Mouse (Mus musculus) MEL (cell line): ENCODE data around the gene Fam210b. TPM values are rescaled to one million over a fixed set of nuclear protein-coding genes. Genes with fewer than 3 reads are reported as not detected.

ENCODE experiments used
- DNase-seq: peaks from one replicate; pipeline ENCODE4 v3.0.0; 2011; ENCODE audit warnings: low read depth, low spot score
- H3K27ac ChIP-seq: 2 replicates; pipeline ENCODE4 v1.5.1; 2012; ENCODE audit warnings: low read depth, mild to moderate bottlenecking, control low read depth, low read length, moderate library complexity; ENCODE audit not compliant: control insufficient read depth
- H3K27me3 ChIP-seq, 2 experiments: fragments of 150-350 bp in 1 of 2; sonication (generic) in 1 of 2; 2 replicates each; pipeline ENCODE4 v1.6.1; 2012; ENCODE audit warnings: low read length in 2 of 2, mild to moderate bottlenecking in 2 of 2, improper control_type of control experiment in 1 of 2, moderate library complexity in 1 of 2; ENCODE audit not compliant: insufficient read depth in 2 of 2, control insufficient read depth in 1 of 2
- H3K36me3 ChIP-seq, 2 experiments: 2 replicates each; pipeline ENCODE4 v1.6.1; 2012 to 2014; ENCODE audit warnings: low read length in 2 of 2, improper control_type of control experiment in 1 of 2, inconsistent platforms in 1 of 2, mild to moderate bottlenecking in 1 of 2; ENCODE audit not compliant: insufficient read depth in 2 of 2, control insufficient read depth in 1 of 2
- H3K4me1 ChIP-seq, 2 experiments: fragments of 150-350 bp in 1 of 2; sonication (generic) in 1 of 2; 2 replicates each; pipeline ENCODE4 v1.6.1; 2012; ENCODE audit warnings: low read length in 2 of 2, improper control_type of control experiment in 1 of 2, mild to moderate bottlenecking in 1 of 2; ENCODE audit not compliant: insufficient read depth in 2 of 2, control insufficient read depth in 1 of 2
- H3K4me3 ChIP-seq, 2 experiments: fragments of 150-350 bp in 1 of 2; sonication (generic) in 1 of 2; 2 replicates each; pipeline ENCODE4 v1.5.1; 2012; ENCODE audit warnings: low read depth in 2 of 2, low read length in 2 of 2, mild to moderate bottlenecking in 2 of 2, moderate library complexity in 2 of 2, control low read depth in 1 of 2, improper control_type of control experiment in 1 of 2; ENCODE audit not compliant: control insufficient read depth in 1 of 2, insufficient read depth in 1 of 2
- H3K79me2 ChIP-seq: 2 replicates; pipeline ENCODE4 v1.6.1; 2012; ENCODE audit warnings: mild to moderate bottlenecking, low read length, moderate library complexity; ENCODE audit not compliant: control insufficient read depth, poor library complexity, insufficient read depth
- H3K9ac ChIP-seq: 2 replicates; pipeline ENCODE4 v1.6.1; 2012; ENCODE audit warnings: low read depth, mild to moderate bottlenecking, control low read depth, low read length, moderate library complexity; ENCODE audit not compliant: control insufficient read depth, poor library complexity, severe bottlenecking
- H3K9me3 ChIP-seq: fragments of 150-350 bp; sonication (generic); replicated peaks from 2 replicates; pipeline ENCODE4 v1.6.1; 2012; ENCODE audit warnings: mild to moderate bottlenecking, low read length, improper control_type of control experiment, moderate library complexity; ENCODE audit not compliant: insufficient read depth
- BHLHE40 ChIP-seq: IDR thresholded peaks from 2 replicates; pipeline ENCODE4 v1.6.1; 2012; ENCODE audit warnings: low read depth, mild to moderate bottlenecking, inconsistent platforms, low read length, improper control_type of control experiment, borderline replicate concordance
- CHD1 ChIP-seq: IDR thresholded peaks from 2 replicates; pipeline ENCODE4 v1.6.1; 2012; ENCODE audit warnings: low read depth, mild to moderate bottlenecking, inconsistent platforms, low read length, improper control_type of control experiment
- CHD2 ChIP-seq: IDR thresholded peaks from 2 replicates; pipeline ENCODE4 v1.6.1; 2011; ENCODE audit warnings: low read length, improper control_type of control experiment
- E2F4 ChIP-seq: IDR thresholded peaks from 2 replicates; pipeline ENCODE4 v1.6.1; 2011; ENCODE audit warnings: low read depth, low read length, improper control_type of control experiment, borderline replicate concordance
- ELF1 ChIP-seq: IDR thresholded peaks from 2 replicates; pipeline ENCODE4 v1.6.1; 2014; ENCODE audit warnings: low read depth, mild to moderate bottlenecking, inconsistent platforms, low read length, improper control_type of control experiment, moderate library complexity
- EP300 ChIP-seq, 2 experiments: IDR thresholded peaks; 2 replicates each; pipeline ENCODE4 v1.6.1; 2011; ENCODE audit warnings: improper control_type of control experiment in 2 of 2, low read length in 2 of 2, low read depth in 1 of 2, mild to moderate bottlenecking in 1 of 2
- GATA1 ChIP-seq: IDR thresholded peaks from 2 replicates; pipeline ENCODE4 v1.6.1; 2011; ENCODE audit warnings: low read depth, low read length, improper control_type of control experiment
- HCFC1 ChIP-seq: IDR thresholded peaks from 2 replicates; pipeline ENCODE4 v1.6.1; 2012; ENCODE audit warnings: low read depth, mild to moderate bottlenecking, inconsistent platforms, low read length, improper control_type of control experiment, moderate library complexity
- JUND ChIP-seq: IDR thresholded peaks from 2 replicates; pipeline ENCODE4 v1.6.1; 2011; ENCODE audit warnings: low read depth, mild to moderate bottlenecking, improper control_type of control experiment, low read length
- MAFK ChIP-seq: IDR thresholded peaks from 2 replicates; pipeline ENCODE4 v1.6.1; 2011; ENCODE audit warnings: low read depth, mild to moderate bottlenecking, low read length, improper control_type of control experiment, borderline replicate concordance
- MAX ChIP-seq: IDR thresholded peaks from 2 replicates; pipeline ENCODE4 v1.6.1; 2011; ENCODE audit warnings: low read length, improper control_type of control experiment
- MAZ ChIP-seq: IDR thresholded peaks from 2 replicates; pipeline ENCODE4 v1.6.1; 2012; ENCODE audit warnings: low read depth, mild to moderate bottlenecking, inconsistent platforms, low read length, improper control_type of control experiment
- MEF2A ChIP-seq: IDR thresholded peaks from 2 replicates; pipeline ENCODE4 v1.6.1; 2014; ENCODE audit warnings: low read depth, mild to moderate bottlenecking, inconsistent platforms, low read length, improper control_type of control experiment; ENCODE audit not compliant: poor library complexity, insufficient replicate concordance, severe bottlenecking; ENCODE audit errors: extremely low read depth
- MYB ChIP-seq: IDR thresholded peaks from 2 replicates; pipeline ENCODE4 v1.6.1; 2011; ENCODE audit warnings: mild to moderate bottlenecking, low read depth, low read length, improper control_type of control experiment
- MYC ChIP-seq: IDR thresholded peaks from 2 replicates; pipeline ENCODE4 v1.6.1; 2011; ENCODE audit warnings: low read depth, mild to moderate bottlenecking, low read length, improper control_type of control experiment, moderate library complexity
- NELFE ChIP-seq: IDR thresholded peaks from 2 replicates; pipeline ENCODE4 v1.6.1; 2011; ENCODE audit warnings: low read depth, low read length, improper control_type of control experiment
- POLR2A ChIP-seq, 2 experiments: IDR thresholded peaks; 2 replicates each; pipeline ENCODE4 v1.6.1; 2011 to 2012; ENCODE audit warnings: low read length in 2 of 2, mild to moderate bottlenecking in 2 of 2, control low read depth in 1 of 2, improper control_type of control experiment in 1 of 2, low read depth in 1 of 2, moderate library complexity in 1 of 2; ENCODE audit not compliant: control insufficient read depth in 1 of 2, insufficient read depth in 1 of 2, poor library complexity in 1 of 2
- POLR2AphosphoS5 ChIP-seq: IDR thresholded peaks from 2 replicates; pipeline ENCODE4 v1.6.1; 2012; ENCODE audit warnings: low read depth, borderline replicate concordance, mild to moderate bottlenecking, inconsistent platforms, low read length, moderate library complexity, mixed read lengths
- RAD21 ChIP-seq: IDR thresholded peaks from 2 replicates; pipeline ENCODE4 v1.6.1; 2011; ENCODE audit warnings: mild to moderate bottlenecking, low read depth, low read length, improper control_type of control experiment
- RCOR1 ChIP-seq: IDR thresholded peaks from 2 replicates; pipeline ENCODE4 v1.6.1; 2012; ENCODE audit warnings: low read depth, mild to moderate bottlenecking, inconsistent platforms, low read length, improper control_type of control experiment
- TBP ChIP-seq: IDR thresholded peaks from 2 replicates; pipeline ENCODE4 v1.8.0; 2011; ENCODE audit warnings: low read depth, low read length, improper control_type of control experiment
- TCF12 ChIP-seq: IDR thresholded peaks from 2 replicates; pipeline ENCODE4 v1.6.1; 2014; ENCODE audit warnings: low read depth, mild to moderate bottlenecking, inconsistent platforms, low read length, improper control_type of control experiment, moderate library complexity
- UBTF ChIP-seq: IDR thresholded peaks from 2 replicates; pipeline ENCODE4 v1.6.1; 2012; ENCODE audit warnings: low read depth, mild to moderate bottlenecking, inconsistent platforms, low read length, improper control_type of control experiment, moderate library complexity, borderline replicate concordance; ENCODE audit not compliant: insufficient read depth
- USF1 ChIP-seq: IDR thresholded peaks from 2 replicates; pipeline ENCODE4 v1.6.1; 2014; ENCODE audit warnings: low read depth, mild to moderate bottlenecking, inconsistent platforms, low read length, improper control_type of control experiment, moderate library complexity
- USF2 ChIP-seq, 2 experiments: IDR thresholded peaks; 2 replicates each; pipeline ENCODE4 v1.6.1; 2011 to 2012; ENCODE audit warnings: improper control_type of control experiment in 2 of 2, low read length in 2 of 2, borderline replicate concordance in 1 of 2, inconsistent platforms in 1 of 2, low read depth in 1 of 2, mild to moderate bottlenecking in 1 of 2; ENCODE audit not compliant: insufficient read depth in 1 of 2
- ZC3H11A ChIP-seq: IDR thresholded peaks from 2 replicates; pipeline ENCODE4 v1.6.1; 2012; ENCODE audit warnings: low read depth, mild to moderate bottlenecking, inconsistent platforms, low read length, improper control_type of control experiment
- ZKSCAN1 ChIP-seq: IDR thresholded peaks from 2 replicates; pipeline ENCODE4 v1.6.1; 2012; ENCODE audit warnings: low read depth, mild to moderate bottlenecking, inconsistent platforms, low read length, improper control_type of control experiment, moderate library complexity
- ZMIZ1 ChIP-seq: IDR thresholded peaks from 2 replicates; pipeline ENCODE4 v1.6.1; 2012; ENCODE audit warnings: low read depth, mild to moderate bottlenecking, inconsistent platforms, low read length, improper control_type of control experiment, moderate library complexity
- polyA plus RNA-seq, 2 experiments: library from polyadenylated mRNA; stranded (reverse) in 1 of 2; unstranded in 1 of 2; fragments of >175 nt in 1 of 2; fragments of >200 nt in 1 of 2; gene quantifications; 2 replicates each; pipeline versions ENCODE4 v1.2.1 to v1.2.4; 2012; ENCODE audit warnings: low replicate concordance in 2 of 2, low read depth in 1 of 2; ENCODE audit not compliant: insufficient read length in 2 of 2, insufficient read depth in 1 of 2, missing spikeins in 1 of 2
- total RNA-seq: library from RNA; depleted of rRNA; stranded (reverse); fragments of 300-350 nt; gene quantifications from 2 replicates; pipeline ENCODE4 v1.2.3, GENCODE M21; 2012

Fam210b gene
- total and polyA plus RNA-seq, 3 experiments, result 3.5 to 11.4 TPM; not detected in 1

DNA sequence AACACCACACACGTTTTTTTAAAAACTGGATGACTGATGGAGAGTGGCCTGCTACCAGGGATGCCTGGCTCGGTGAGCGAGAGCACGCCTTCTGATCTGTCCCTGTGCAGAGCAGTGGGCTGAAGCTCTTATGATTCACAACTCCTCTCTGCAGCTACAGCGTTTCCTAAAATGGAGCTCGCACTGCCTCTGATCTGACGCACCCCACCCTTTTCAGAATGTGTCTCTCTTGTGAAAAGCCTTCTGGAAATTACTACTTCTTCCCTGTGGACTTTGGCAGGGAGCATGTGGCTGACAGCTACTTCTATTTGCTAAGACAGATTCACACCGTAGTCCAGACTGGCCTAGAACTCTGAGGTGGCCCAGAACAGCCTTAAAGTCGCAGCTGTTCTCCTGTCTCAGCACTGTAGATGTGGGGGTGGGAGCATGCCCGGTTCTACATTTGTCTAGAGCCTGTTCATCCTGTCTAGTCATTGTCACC is 46.7 kb downstream of the Fam210b start:
- Histone ChIP-seq H3K9ac (no peak overlapping the region), H3K27ac (no peak overlapping the region), H3K4me3 (no peak overlapping the region), H3K9me3 (no peaks in the 10 kb centered on the region), H3K79me2 (no peaks in the 10 kb centered on the region), H3K4me1 (peaks cover 0 to 6% of the 10 kb centered on the region in 2 experiments; a peak in 2 of 4 replicates), H3K36me3 (peaks cover 0 to 5% of the 10 kb centered on the region in 2 experiments; a peak in 2 of 4 replicates), H3K27me3 (no peaks in the 10 kb centered on the region)
- TF ChIP-seq TCF12, result no peak
- TF ChIP-seq ELF1, result no peak
- no peak for TF ChIP-seq BHLHE40
- TF ChIP-seq RCOR1, result no peak
- no peak for TF ChIP-seq GATA1
- no peak for TF ChIP-seq MYB
- TF ChIP-seq TBP, result no peak
- TF ChIP-seq NELFE, result no peak
- no peak for TF ChIP-seq HCFC1
- TF ChIP-seq MEF2A, result no peak
- no peak for TF ChIP-seq JUND
- TF ChIP-seq ZMIZ1, result no peak
- no peak for TF ChIP-seq POLR2A (IDR thresholded peaks at IDR 0.05; ENCODE audit: control insufficient read depth in 1 of 2, insufficient read depth in 1 of 2, low read depth in 1 of 2, low read length in 2 of 2, poor library complexity in 1 of 2)
- TF ChIP-seq POLR2AphosphoS5, result no peak
- no peak for TF ChIP-seq MAX
- DNase-seq, result no peak

GRCm38 (mm10) chr2:172393391-172394051 is 48.2 kb downstream of the Fam210b start, which contains the start of gene Cass4:
TSS of gene Cass4 (plus strand) at chr2:172393794.
- no peaks in the 10 kb centered on the region for H3K79me2 ChIP-seq
- no peaks in the 10 kb centered on the region for H3K27me3 ChIP-seq
- H3K27ac ChIP-seq, result peak within 1 kb of the TSS; percentile 24; the same call in 1 of the 2 replicates
- peaks cover 0 to 5% of the 10 kb centered on the region in 2 experiments; a peak in 2 of 4 replicates for H3K36me3 ChIP-seq
- DNase-seq, result peak; percentile 83
- peaks cover 0 to 12% of the 10 kb centered on the region in 2 experiments; a peak in 3 of 4 replicates for H3K4me1 ChIP-seq
- H3K9me3 ChIP-seq, result no peaks in the 10 kb centered on the region
- H3K4me3 ChIP-seq, result peak within 1 kb of the TSS; percentile 71 to 84
- peak within 1 kb of the TSS; percentile 67 for H3K9ac ChIP-seq
- no peak for TF ChIP-seq RAD21
- no peak for TF ChIP-seq ELF1
- TF ChIP-seq E2F4, result no peak
- TF ChIP-seq NELFE, result no peak
- no peak for TF ChIP-seq JUND
- TF ChIP-seq CHD2, result no peak
- peak in 1 of 2 experiments; percentile 40; a peak in 1 of 4 replicates for TF ChIP-seq POLR2A (IDR thresholded peaks at IDR 0.05; ENCODE audit: control insufficient read depth in 1 of 2, insufficient read depth in 1 of 2, low read depth in 1 of 2, low read length in 2 of 2, poor library complexity in 1 of 2)
- TF ChIP-seq UBTF, result no peak
- TF ChIP-seq GATA1, result no peak
- no peak for TF ChIP-seq MAZ
- TF ChIP-seq MYB, result no peak
- peak; percentile 55; the same call in 1 of the 2 replicates for TF ChIP-seq MYC
- TF ChIP-seq USF1, result no peak
- no peak for TF ChIP-seq POLR2AphosphoS5
- no peak for TF ChIP-seq RCOR1
- TF ChIP-seq ZKSCAN1, result no peak
- TF ChIP-seq MAFK, result no peak
- no peak for TF ChIP-seq CHD1
- no peak for TF ChIP-seq ZC3H11A
- TF ChIP-seq EP300 (IDR thresholded peaks at IDR 0.05; ENCODE audit: low read depth in 1 of 2, low read length in 2 of 2), result no peak
- TF ChIP-seq HCFC1, result no peak
- TF ChIP-seq MAX, result peak; percentile 50; the same call in 1 of the 2 replicates
- TF ChIP-seq USF2 (IDR thresholded peaks at IDR 0.05; ENCODE audit: borderline replicate concordance in 1 of 2, insufficient read depth in 1 of 2, low read depth in 1 of 2, low read length in 2 of 2), result no peak
